Mouse (Mus musculus) liver, postnatal 0 days (tissue): ENCODE data around the gene Gm37240.

Experiments used
- CTCF ChIP-seq: sonication (generic); IDR thresholded peaks from 2 replicates; pipeline ENCODE4 v1.5.1; 2016; ENCODE audit warnings: antibody characterized with exemption, low read depth
- EP300 ChIP-seq: IDR thresholded peaks from 2 replicates; pipeline ENCODE4 v1.6.1; 2016; ENCODE audit warnings: antibody characterized with exemption, low read depth, mild to moderate bottlenecking

DNA sequence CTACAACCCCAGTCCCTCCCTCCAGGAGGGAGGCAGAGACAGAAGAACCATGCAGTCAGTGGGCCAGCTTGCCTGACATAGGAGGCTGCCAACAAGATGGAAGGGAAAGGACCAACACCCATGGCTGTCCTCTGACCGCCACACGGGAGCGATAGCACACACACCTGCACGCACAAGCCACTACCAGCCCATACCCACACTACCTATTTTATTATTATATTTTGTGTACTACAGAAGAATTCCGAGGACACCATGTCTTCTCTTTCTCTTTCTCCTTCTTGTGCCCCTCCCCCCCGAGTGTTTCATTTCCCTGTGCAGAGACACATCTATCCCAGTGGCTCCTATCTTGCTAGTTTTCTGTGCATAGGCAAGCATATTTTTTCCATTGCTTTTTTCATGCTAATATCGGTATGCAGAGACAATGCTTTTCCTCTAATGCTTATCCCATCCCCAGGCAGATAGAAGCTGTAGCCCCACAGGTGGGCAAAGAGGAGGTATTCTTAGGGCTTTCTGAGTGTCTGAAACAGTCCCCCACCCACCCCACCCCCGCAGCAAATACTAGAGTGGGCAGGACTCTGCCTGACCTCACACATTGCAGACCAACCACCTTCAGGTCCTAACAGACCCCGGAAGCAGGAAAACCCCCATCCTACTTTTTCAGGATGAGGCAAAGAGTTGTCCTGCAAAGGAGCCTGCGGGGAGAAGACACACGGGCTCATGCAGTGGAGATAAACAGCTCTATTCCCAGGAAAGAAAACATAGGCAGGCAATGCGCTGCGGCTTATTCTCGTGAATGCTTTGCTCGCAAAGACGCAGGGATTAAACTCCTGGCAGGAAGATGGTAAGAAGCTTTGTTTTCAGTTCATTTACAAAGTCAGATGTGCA, 1232.2 kb downstream of the Gm37240 start:
- TF ChIP-seq CTCF, result no peak
- TF ChIP-seq EP300, result no peak
